ENCODE assay signal across 8 mouse cellular contexts in genomic region chr11:103116008-103116818, GRCm38 (mm10). TPM values are rescaled to one million over a fixed set of nuclear protein-coding genes. Genes with fewer than 3 reads are reported as not detected.
DNase-seq lines count a peak whose midpoint lies in the region; ATAC-seq and TF ChIP-seq lines count a peak whose summit lies in the region.

Gene Hexim1 (plus strand): TSS chr11:103116231.

- no peaks in the 10 kb centered on the region for H3K9me3 ChIP-seq in ES-Bruce4 (replicated peaks; ENCODE audit: control insufficient read depth, insufficient read depth, low read length, poor library complexity, severe bottlenecking)
- no peaks in the 10 kb centered on the region for H3K9me3 ChIP-seq in forebrain, embryonic 13.5 days (replicated peaks)
- no peaks in the 10 kb centered on the region for H3K9me3 ChIP-seq in neural tube, embryonic 15.5 days (replicated peaks)

- DNase-seq in heart, postnatal 10 days, result peak; percentile 100
- peak; percentile 100 for DNase-seq in layer of hippocampus, adult 11-12 months (ENCODE audit: low spot score)
- DNase-seq in lung, adult 18-20 months, result peak; percentile 100
- DNase-seq in testis, postnatal 14 days (ENCODE audit: low spot score), result peak; percentile 99

- peak; percentile 92 for ATAC-seq in cerebellum, adult (ENCODE audit: insufficient number of reproducible peaks, low FRiP score, low TSS enrichment)
- peak; percentile 96 for ATAC-seq in forebrain, embryonic 13.5 days
- peak; percentile 95 for ATAC-seq in neural tube, embryonic 15.5 days (ENCODE audit: low FRiP score)

- under 1% methylated on average over 53 of the region's 53 CpGs for WGBS in forebrain, embryonic 13.5 days
- under 1% methylated on average over 53 of the region's 53 CpGs for WGBS in neural tube, embryonic 15.5 days

- H3K4me1 ChIP-seq in ES-Bruce4 (ENCODE audit: control insufficient read depth, insufficient read depth, low read length), result no peaks in the 10 kb centered on the region
- H3K4me1 ChIP-seq in forebrain, embryonic 13.5 days, result peaks cover 51% of the 10 kb centered on the region
- H3K4me1 ChIP-seq in neural tube, embryonic 15.5 days, result peaks cover 44% of the 10 kb centered on the region

- no peak for TF ChIP-seq CTCF in ES-Bruce4 (IDR thresholded peaks at IDR 0.05; ENCODE audit: low read depth, low read length)

- H3K27me3 ChIP-seq in ES-Bruce4 (ENCODE audit: control insufficient read depth, insufficient read depth, low read length, poor library complexity, severe bottlenecking), result no peaks in the 10 kb centered on the region
- H3K27me3 ChIP-seq in forebrain, embryonic 13.5 days, result peaks cover 27% of the 10 kb centered on the region
- peaks cover 25% of the 10 kb centered on the region for H3K27me3 ChIP-seq in neural tube, embryonic 15.5 days (replicated peaks)

- TF ChIP-seq EP300 in ES-Bruce4 (IDR thresholded peaks at IDR 0.05; ENCODE audit: insufficient read depth, low read depth, low read length), result no peak; the same call in 1 of the 2 replicates

- peak; percentile 99 for TF ChIP-seq POLR2A in ES-Bruce4 (IDR thresholded peaks at IDR 0.05; ENCODE audit: insufficient read depth, low read length)

- H3K4me3 ChIP-seq in ES-Bruce4 (ENCODE audit: low read depth, low read length), result peak within 1 kb of the TSS; percentile 95
- peak within 1 kb of the TSS; percentile 59 for H3K4me3 ChIP-seq in forebrain, embryonic 13.5 days
- peak within 1 kb of the TSS; percentile 63 for H3K4me3 ChIP-seq in neural tube, embryonic 15.5 days (replicated peaks)

- intact Hi-C loops in heart, postnatal 10 days (cut with DNase I), result loop anchor here (1.0 kb wide), 1 partner anchor 14 kb away; no protein-coding TSS in a partner anchor

- peak within 1 kb of the TSS; percentile 96 for H3K9ac ChIP-seq in ES-Bruce4 (ENCODE audit: low read depth, poor library complexity, severe bottlenecking)
- H3K9ac ChIP-seq in forebrain, embryonic 13.5 days, result peak within 1 kb of the TSS; percentile 79
- H3K9ac ChIP-seq in neural tube, embryonic 15.5 days (replicated peaks), result peak within 1 kb of the TSS; percentile 74

- H3K27ac ChIP-seq in ES-Bruce4 (ENCODE audit: insufficient read depth, low read length), result peak within 1 kb of the TSS; percentile 66
- H3K27ac ChIP-seq in forebrain, embryonic 13.5 days, result peak within 1 kb of the TSS; percentile 86
- peak within 1 kb of the TSS; percentile 97 for H3K27ac ChIP-seq in neural tube, embryonic 15.5 days (replicated peaks)

- H3K4me2 ChIP-seq in forebrain, embryonic 13.5 days, result peak within 1 kb of the TSS; percentile 88
- H3K4me2 ChIP-seq in neural tube, embryonic 15.5 days, result peak within 1 kb of the TSS; percentile 90

- no peaks in the 10 kb centered on the region; the same call in 1 of the 2 replicates for H3K36me3 ChIP-seq in ES-Bruce4 (ENCODE audit: control insufficient read depth, insufficient read depth, low read length, poor library complexity, severe bottlenecking)
- H3K36me3 ChIP-seq in forebrain, embryonic 13.5 days (ENCODE audit: poor library complexity, severe bottlenecking), result no peaks in the 10 kb centered on the region
- H3K36me3 ChIP-seq in neural tube, embryonic 15.5 days, result no peaks in the 10 kb centered on the region

RNA-seq across cellular contexts. Expression of gene Hexim1, which starts in this region (rescaled TPM):
- 17.2 and 20.1 TPM in 2 replicates for polyA plus RNA-seq in ES-Bruce4 (2011; ENCODE audit: insufficient read depth, insufficient read length, low read depth, missing spikeins)
- 3.3 and 4.1 TPM in 2 replicates for polyA plus RNA-seq in forebrain, embryonic 13.5 days (2015; fragmentation: Nextera tagmentation; extraction: Ambion mirVana)
- 10 to 100 TPM; 20.4 to 22.6 TPM for total RNA-seq in heart, postnatal 10 days (2021)
- polyA plus RNA-seq in neural tube, embryonic 15.5 days (2015; fragmentation: Nextera tagmentation; extraction: Ambion mirVana), result 4.3 and 4.5 TPM in 2 replicates

Comparison
In these comparisons a context has a peak if more than half of its experiments do, and no peak if none do; other contexts are left out.
1. Peak in every context shown above with its lines: DNase-seq, ATAC-seq, H3K4me3 ChIP-seq and H3K27ac ChIP-seq.